Mouse (Mus musculus): Measurements from ENCODE around the gene Scn3a.

DNA sequence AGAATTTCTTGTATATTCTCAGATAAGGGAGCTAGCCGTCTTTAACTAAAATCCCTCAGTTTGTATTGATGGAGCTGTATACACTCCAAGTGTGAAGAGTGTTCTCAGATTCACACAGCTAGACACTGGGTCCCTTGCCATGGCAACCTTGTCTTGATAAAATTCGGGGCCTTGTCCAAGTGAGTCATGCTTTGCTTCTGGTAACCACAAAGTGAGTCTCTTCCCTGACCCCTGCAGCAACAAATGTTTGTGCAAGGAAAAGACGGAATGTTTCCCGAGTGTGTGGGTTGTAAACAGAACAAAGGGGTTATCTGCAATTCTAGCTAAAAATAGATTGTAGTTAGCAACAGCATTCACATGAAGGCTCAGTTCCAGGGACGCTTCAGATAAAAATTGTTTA lies 125.9 kb downstream of the Scn3a start:
- TF ChIP-seq CTCF (IDR thresholded peaks at IDR 0.05) (no peak), EP300 (IDR thresholded peaks at IDR 0.05) (no peak)
